Mouse (Mus musculus) hindbrain, embryonic 14.5 days (tissue): Measurements from ENCODE around the gene Cyp26a1. TPM values are rescaled to one million over a fixed set of nuclear protein-coding genes. Genes with fewer than 3 reads are reported as not detected.

Experiments used
- polyA plus RNA-seq: library from polyadenylated mRNA; unstranded; fragments of >200 nt; fragmentation: Nextera tagmentation; extraction: Ambion mirVana; gene quantifications from 2 replicates; pipeline ENCODE4 v1.2.1, GENCODE M21; 2014

The Cyp26a1 gene
- polyA plus RNA-seq, 1 experiment from 2014 or later, result 0.59 TPM

Other genes with a start within 250 kb of the Cyp26a1 start
- 25.5 and 26.2 TPM in 2 replicates for gene Exoc6, start 147.4 kb upstream of the Cyp26a1 start, polyA plus RNA-seq
- gene Cyp26c1, start 12.2 kb upstream of the Cyp26a1 start, polyA plus RNA-seq, result 0.12 TPM in 1 of 2 replicates, not detected in the other